Mouse (Mus musculus): ENCODE measurements around the gene Tenm4. TPM values are rescaled to one million over a fixed set of nuclear protein-coding genes. Genes with fewer than 3 reads are reported as not detected.

Tenm4 gene
- total and polyA plus RNA-seq, 3 experiments: 9.2 to 15.2 TPM; not detected in 1

GRCm38 (mm10) chr7:96681808-96682207 is 510.8 kb downstream of the Tenm4 start:
- H3K4me1 ChIP-seq (ENCODE audit: control insufficient read depth in 1 of 2, insufficient read depth in 2 of 2, low read length in 2 of 2): no peaks in the 10 kb centered on the region; a peak in 1 of 4 replicates
- TF ChIP-seq ZKSCAN1 (IDR thresholded peaks at IDR 0.05; ENCODE audit: low read depth, low read length) (no peak), GATA1 (IDR thresholded peaks at IDR 0.05; ENCODE audit: low read depth, low read length) (no peak), MAX (IDR thresholded peaks at IDR 0.05; ENCODE audit: low read length) (no peak), JUND (IDR thresholded peaks at IDR 0.05; ENCODE audit: low read depth, low read length) (no peak), MXI1 (IDR thresholded peaks at IDR 0.05; ENCODE audit: low read depth, low read length) (no peak), ELF1 (IDR thresholded peaks at IDR 0.05; ENCODE audit: low read depth, low read length) (no peak), SIN3A (IDR thresholded peaks at IDR 0.05; ENCODE audit: low read length) (no peak), RAD21 (IDR thresholded peaks at IDR 0.05; ENCODE audit: low read depth, low read length) (no peak), TBP (IDR thresholded peaks at IDR 0.05; ENCODE audit: low read depth, low read length) (no peak), USF2 (IDR thresholded peaks at IDR 0.05; ENCODE audit: borderline replicate concordance in 1 of 2, insufficient read depth in 1 of 2, low read depth in 1 of 2, low read length in 2 of 2) (no peak), MAZ (IDR thresholded peaks at IDR 0.05; ENCODE audit: low read depth, low read length) (no peak), BHLHE40 (IDR thresholded peaks at IDR 0.05; ENCODE audit: borderline replicate concordance, low read depth, low read length) (no peak), ZMIZ1 (IDR thresholded peaks at IDR 0.05; ENCODE audit: low read depth, low read length) (no peak), POLR2AphosphoS2 (IDR thresholded peaks at IDR 0.05; ENCODE audit: low read length) (no peak)

GRCm38 (mm10) chr7:96688141-96688540 is 517.1 kb downstream of the Tenm4 start:
- no peak for TF ChIP-seq MAZ (IDR thresholded peaks at IDR 0.05; ENCODE audit: low read depth, low read length)
- TF ChIP-seq POLR2AphosphoS5 (IDR thresholded peaks at IDR 0.05; ENCODE audit: borderline replicate concordance, low read depth, low read length): no peak
- TF ChIP-seq KAT2A (conservative IDR thresholded peaks at IDR 0.05; ENCODE audit: low read depth, low read length): no peak
- no peak for TF ChIP-seq SIN3A (IDR thresholded peaks at IDR 0.05; ENCODE audit: low read length)
- TF ChIP-seq EP300 (IDR thresholded peaks at IDR 0.05; ENCODE audit: low read depth in 1 of 2, low read length in 2 of 2): peak in 1 of 2 experiments; percentile 36; a peak in 1 of 4 replicates
- 0 out of 2 replicates have a peak, but pooled peaks have one; percentile 37 for TF ChIP-seq GATA1 (IDR thresholded peaks at IDR 0.05; ENCODE audit: low read depth, low read length)
- no peak for TF ChIP-seq CTCF (IDR thresholded peaks at IDR 0.05 in 2 of 3, conservative IDR thresholded peaks at IDR 0.05 in 1 of 3; ENCODE audit: control insufficient read depth in 1 of 3, insufficient read depth in 1 of 3, low read depth in 2 of 3, low read length in 3 of 3, poor library complexity in 1 of 3, severe bottlenecking in 1 of 3)
- TF ChIP-seq ZC3H11A (IDR thresholded peaks at IDR 0.05; ENCODE audit: low read depth, low read length): no peak
- TF ChIP-seq TCF12 (IDR thresholded peaks at IDR 0.05; ENCODE audit: low read depth, low read length): no peak
- TF ChIP-seq UBTF (IDR thresholded peaks at IDR 0.05; ENCODE audit: borderline replicate concordance, insufficient read depth, low read depth, low read length): no peak
- TF ChIP-seq POLR2A (IDR thresholded peaks at IDR 0.05; ENCODE audit: control insufficient read depth in 1 of 2, insufficient read depth in 1 of 2, low read depth in 1 of 2, low read length in 2 of 2, poor library complexity in 1 of 2): no peak
- TF ChIP-seq TBP (IDR thresholded peaks at IDR 0.05; ENCODE audit: low read depth, low read length): no peak
- peak; percentile 37 for TF ChIP-seq TAL1 (IDR thresholded peaks at IDR 0.05; ENCODE audit: low read length)
- no peak overlapping the region for H3K4me3 ChIP-seq (ENCODE audit: control insufficient read depth in 1 of 2, insufficient read depth in 1 of 2, low read depth in 2 of 2, low read length in 2 of 2)

More at GRCm38 (mm10) chr7:96681808-96682207, 510.8 kb downstream of the Tenm4 start:
- H3K79me2 ChIP-seq (ENCODE audit: control insufficient read depth, insufficient read depth, low read length, poor library complexity): no peaks in the 10 kb centered on the region
- peaks cover 0 to 3% of the 10 kb centered on the region in 2 experiments; a peak in 1 of 4 replicates for H3K27me3 ChIP-seq (ENCODE audit: control insufficient read depth in 1 of 2, insufficient read depth in 2 of 2, low read length in 2 of 2)
- H3K36me3 ChIP-seq (ENCODE audit: control insufficient read depth in 1 of 2, insufficient read depth in 2 of 2, low read length in 2 of 2): no peaks in the 10 kb centered on the region
- H3K9ac ChIP-seq (ENCODE audit: control insufficient read depth, low read depth, low read length, poor library complexity, severe bottlenecking): no peak overlapping the region
- no peak overlapping the region for H3K4me3 ChIP-seq (ENCODE audit: control insufficient read depth in 1 of 2, insufficient read depth in 1 of 2, low read depth in 2 of 2, low read length in 2 of 2)
- H3K27ac ChIP-seq (ENCODE audit: control insufficient read depth, low read depth, low read length): no peak overlapping the region
- no peaks in the 10 kb centered on the region for H3K9me3 ChIP-seq (replicated peaks; ENCODE audit: insufficient read depth, low read length)
- DNase-seq (ENCODE audit: low read depth, low spot score): no peak

More at GRCm38 (mm10) chr7:96688141-96688540, 517.1 kb downstream of the Tenm4 start:
- Histone ChIP-seq H3K36me3 (ENCODE audit: control insufficient read depth in 1 of 2, insufficient read depth in 2 of 2, low read length in 2 of 2) (no peaks in the 10 kb centered on the region; a peak in 1 of 4 replicates), H3K9ac (ENCODE audit: control insufficient read depth, low read depth, low read length, poor library complexity, severe bottlenecking) (no peak overlapping the region), H3K79me2 (ENCODE audit: control insufficient read depth, insufficient read depth, low read length, poor library complexity) (no peaks in the 10 kb centered on the region), H3K4me1 (ENCODE audit: control insufficient read depth in 1 of 2, insufficient read depth in 2 of 2, low read length in 2 of 2) (peaks cover 0 to 4% of the 10 kb centered on the region in 2 experiments; a peak in 2 of 4 replicates), H3K27ac (ENCODE audit: control insufficient read depth, low read depth, low read length) (no peak overlapping the region), H3K27me3 (ENCODE audit: control insufficient read depth in 1 of 2, insufficient read depth in 2 of 2, low read length in 2 of 2) (no peaks in the 10 kb centered on the region), H3K9me3 (replicated peaks; ENCODE audit: insufficient read depth, low read length) (no peaks in the 10 kb centered on the region)
- peak; percentile 58 for DNase-seq (ENCODE audit: low read depth, low spot score)
